Mouse (Mus musculus): ENCODE measurements at regions not wholly inside any gene's neighbourhood (a gene's known extent, or its start where the extent isn't known, plus 50 kb on each side); places are given as distances from the start of the nearest gene placed in this dataset.
A peak's percentile ranks its signal among the peaks of the same experiment; 100 is the strongest.

GRCm38 (mm10) chr4:105565796-105566195, 223.9 kb upstream of the Gm12728 start:
- no peak for DNase-seq

- DNase-seq = peak; percentile 87
These were observed 222.9 kb upstream of the Gm12728 start for GRCm38 (mm10) chr4:105566513-105567457.

DNA sequence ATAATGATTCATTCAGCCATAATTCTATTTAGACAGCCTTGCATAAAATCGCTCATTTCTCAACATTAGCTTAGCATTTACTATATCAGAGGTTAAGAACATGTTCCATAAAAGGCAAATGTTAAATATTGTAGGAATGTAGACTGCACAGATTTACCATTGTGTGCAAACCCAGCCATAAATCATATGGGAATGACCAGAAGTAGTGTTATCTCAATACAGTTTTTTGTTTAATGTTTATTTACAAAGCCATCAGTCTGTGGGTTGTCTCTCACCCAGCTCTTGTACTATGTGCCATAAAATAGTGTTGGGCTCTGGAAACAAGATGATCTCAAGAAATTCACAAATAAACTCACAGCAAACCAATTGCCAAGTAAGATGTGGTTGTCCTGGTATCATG, 220.0 kb upstream of the Gm12728 start:
- DNase-seq = no peak

DNA sequence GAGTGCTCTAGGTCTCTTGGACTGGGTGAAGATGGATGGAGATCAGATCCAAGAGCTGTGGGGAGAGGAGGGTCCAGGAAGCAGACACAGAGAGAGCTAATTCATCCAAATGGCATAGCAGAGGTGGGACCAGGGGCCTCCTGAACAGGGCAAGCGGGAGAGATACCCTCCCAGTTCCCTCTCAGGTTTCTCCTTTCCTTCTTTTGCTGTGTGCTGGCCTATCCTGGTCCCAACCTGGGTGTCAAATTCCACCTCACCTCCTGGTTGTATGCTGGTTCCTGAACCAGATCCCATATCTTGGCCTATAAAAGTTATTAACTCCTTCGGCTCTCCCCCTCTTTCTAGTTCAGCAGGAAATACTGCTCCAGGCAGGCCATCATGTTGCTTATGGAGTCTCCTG, 214.1 kb upstream of the Gm12728 start:
- no peak for DNase-seq

- peak; percentile 83 for DNase-seq
These were observed 208.7 kb upstream of the Gm12728 start for GRCm38 (mm10) chr4:105580987-105581386.

GRCm38 (mm10) chr4:105584329-105584925, 205.2 kb upstream of the Gm12728 start:
- no peak for DNase-seq

DNA sequence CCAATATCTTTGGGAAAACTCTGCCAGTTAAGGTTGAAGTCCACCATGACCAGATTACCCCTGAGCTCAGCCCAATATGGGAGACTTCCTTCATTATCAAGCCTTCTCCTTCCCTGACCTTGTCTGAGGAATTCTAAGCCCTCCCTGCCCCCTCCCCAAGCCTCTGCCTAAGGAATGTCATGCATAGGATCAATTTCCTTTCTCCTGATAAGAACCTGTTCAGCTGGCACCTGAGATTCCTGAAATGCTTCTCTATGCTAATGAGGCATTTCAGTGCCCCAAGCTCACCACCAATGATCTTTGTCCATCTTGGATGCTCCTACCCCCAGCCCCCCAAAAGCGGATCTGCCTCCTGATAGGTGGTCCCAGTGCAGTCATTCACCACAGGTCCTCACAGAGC, 186.0 kb upstream of the Gm12728 start:
- DNase-seq = no peak

DNA sequence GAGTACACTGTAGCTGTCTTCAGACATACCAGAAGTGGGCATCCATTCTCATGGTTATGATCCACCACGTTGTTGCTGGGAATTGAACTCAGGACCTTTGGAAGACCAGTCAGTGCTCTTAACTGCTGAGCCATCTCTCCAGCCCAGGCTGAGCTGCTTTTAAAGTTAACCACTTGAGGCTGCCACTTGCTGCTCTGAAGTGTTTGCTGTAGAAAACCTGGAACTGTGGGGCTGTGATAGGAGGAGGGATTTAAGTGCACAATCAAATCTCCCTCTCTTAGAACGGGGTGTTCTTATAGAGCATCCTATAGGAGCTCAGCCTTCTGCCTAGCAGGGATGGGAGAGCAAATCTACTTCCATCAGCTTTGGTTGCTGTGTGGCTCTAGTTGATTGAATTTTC, 185.1 kb upstream of the Gm12728 start:
- DNase-seq = peak; percentile 42

DNA sequence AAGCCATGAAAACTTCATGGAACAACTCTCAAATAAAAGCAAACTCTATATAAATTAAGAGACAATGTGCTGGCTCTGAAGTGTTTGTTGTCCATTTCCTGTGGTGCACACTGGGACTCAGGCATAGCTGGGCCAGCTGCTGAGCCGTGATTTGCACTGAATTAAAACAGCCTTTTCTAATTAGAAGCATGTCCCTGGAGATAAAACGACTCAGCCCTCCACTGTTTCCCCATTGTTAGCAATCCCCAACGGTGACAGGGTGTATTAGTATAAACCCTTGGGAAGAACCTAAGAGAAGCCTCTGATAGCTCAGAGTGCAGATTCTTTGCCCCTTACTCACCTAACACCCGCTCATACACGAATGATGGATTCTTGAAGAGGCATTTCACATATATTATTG, 182.9 kb upstream of the Gm12728 start:
- DNase-seq = peak; percentile 73

- peak; percentile 94 for DNase-seq
These were observed 178.8 kb upstream of the Gm12728 start for GRCm38 (mm10) chr4:105610917-105611316.

DNA sequence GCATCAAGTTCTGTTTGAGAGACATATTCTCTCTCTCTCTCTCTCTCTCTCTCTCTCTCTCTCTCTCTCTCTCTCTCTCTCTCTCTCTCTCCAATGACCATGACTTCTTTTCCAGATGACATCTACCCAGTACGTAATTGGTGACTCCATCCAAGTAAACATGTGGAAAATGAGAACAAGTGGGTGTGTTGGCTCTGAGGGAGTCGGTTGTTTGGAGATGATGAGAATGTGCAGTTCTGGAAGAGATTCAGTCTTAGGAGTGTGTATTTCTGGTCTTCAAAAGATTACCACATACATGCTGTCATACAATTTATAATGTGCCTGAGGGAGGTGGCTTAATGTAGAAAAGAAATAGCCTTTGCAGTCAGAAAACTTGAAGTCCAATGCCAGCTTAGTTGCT, 175.3 kb upstream of the Gm12728 start:
- peak; percentile 88 for DNase-seq

DNA sequence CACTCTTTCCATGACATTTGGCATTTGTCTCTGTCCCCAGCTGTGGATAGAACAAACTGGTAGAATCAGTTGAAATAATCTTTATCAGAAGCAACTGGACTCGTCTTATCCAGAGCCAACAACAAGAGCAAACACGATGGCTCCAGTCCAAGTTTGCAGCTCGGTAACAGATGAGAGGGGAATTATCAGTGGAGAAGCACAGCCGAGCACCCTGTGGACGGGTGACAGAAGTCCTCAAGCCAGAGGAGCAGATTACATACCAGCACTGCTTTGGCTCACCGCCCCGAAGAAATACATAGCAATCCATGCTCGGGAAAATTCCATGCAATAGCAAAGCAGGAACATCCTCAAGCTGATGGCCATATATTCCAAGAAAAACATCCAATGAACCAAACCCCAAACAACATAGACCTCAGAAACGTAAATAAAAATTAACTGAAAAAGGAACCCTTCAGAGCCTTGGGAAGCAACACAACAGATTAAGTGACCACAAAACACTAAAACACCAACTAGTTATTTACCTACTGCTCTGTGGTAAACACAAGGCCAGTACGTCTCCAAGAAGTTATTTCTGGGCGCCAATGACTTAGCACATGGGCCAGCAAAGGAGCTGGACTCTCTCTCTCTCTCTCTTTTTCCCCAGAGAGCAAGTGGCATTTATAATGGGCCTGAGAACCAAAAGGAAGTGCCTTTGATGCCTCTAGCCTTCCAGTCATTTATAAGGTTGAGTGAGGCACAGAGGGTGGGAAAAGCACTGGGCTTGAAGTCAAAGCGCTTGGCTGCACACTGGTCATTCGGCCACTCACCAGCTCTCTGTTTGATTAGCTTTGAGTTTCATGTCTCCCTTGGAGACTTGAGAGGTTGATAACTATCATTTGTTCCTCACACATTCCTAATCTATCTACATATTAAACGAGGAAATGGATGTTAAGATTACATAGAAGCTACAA, 163.0 kb upstream of the Gm12728 start:
- DNase-seq = peak; percentile 96

GRCm38 (mm10) chr4:105629581-105629980, 160.1 kb upstream of the Gm12728 start:
- peak; percentile 5 for DNase-seq

DNA sequence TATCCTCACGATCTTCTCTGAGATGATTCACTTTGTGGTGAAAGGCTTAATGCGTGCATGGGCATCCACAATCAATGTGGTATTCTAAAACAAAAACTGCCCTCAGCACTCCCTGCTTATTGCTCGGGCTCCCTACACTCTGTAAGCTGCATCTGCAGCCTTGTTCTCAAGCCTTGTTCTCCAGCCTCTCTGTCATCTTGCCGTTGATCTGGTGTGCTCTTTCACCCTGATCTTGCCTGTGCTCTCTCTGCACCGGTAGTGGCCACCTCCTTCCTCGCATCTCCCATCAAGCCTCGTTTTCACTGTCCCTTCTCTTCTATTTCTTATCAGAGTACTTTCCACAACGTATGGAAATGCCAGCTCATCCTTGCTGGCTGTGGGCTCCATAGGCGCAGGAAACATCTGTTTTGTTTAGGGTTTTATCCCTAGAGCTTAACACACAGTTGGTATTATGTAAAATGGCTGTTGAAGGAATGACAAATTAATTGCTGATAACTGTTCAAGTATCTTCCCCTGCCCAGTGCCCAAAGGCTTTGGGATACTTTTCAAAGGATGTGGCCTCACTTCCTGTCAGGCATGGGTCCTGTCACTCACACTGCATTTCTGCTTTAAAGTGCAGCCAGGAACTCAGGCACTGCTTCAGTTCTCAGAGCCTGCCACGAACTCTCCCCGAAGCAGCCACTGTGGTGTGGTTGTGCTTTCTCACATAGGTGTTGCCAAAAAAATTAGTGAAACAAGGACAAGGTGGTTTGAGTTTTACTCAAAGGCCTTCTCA, 158.9 kb upstream of the Gm12728 start:
- DNase-seq = peak; percentile 35

DNA sequence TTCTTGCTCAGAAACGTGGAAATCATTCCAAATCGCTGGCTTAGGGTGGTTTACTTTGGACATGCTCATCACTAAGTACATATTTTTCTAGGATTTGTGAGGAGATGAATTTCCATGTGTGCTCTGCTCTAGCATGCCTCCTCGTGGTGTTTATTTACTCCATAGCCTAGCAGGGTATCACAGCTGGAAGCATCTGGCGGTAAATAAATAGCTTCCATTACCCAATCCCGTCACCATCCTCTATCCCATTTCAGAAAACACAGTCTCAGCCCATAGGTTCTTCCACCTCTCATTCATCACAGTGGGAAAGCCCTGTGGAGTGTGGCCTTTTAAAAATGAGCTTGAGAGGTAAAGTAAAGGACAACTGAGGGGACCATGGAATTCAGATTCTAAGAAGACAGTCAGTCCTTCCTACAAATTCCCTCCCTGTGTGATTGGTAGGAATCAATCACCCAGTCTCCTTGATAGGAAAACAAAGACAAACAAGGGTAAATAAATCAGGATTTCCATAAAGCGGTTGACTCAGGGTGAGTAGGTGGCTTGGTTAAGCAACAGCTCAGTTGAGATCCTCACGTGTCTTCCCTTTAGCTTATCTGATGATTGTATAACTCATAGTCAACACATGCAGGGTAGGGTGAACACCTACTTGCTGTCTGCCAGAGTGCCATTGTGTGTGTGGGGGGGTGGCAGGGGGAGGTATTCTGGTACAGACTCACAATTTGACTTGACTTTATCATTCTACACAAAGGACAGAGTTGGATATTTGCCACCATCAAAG, 156.9 kb upstream of the Gm12728 start:
- peak; percentile 74 for DNase-seq

- peak; percentile 58 for DNase-seq
These were observed 155.9 kb upstream of the Gm12728 start for GRCm38 (mm10) chr4:105633789-105634188.

DNA sequence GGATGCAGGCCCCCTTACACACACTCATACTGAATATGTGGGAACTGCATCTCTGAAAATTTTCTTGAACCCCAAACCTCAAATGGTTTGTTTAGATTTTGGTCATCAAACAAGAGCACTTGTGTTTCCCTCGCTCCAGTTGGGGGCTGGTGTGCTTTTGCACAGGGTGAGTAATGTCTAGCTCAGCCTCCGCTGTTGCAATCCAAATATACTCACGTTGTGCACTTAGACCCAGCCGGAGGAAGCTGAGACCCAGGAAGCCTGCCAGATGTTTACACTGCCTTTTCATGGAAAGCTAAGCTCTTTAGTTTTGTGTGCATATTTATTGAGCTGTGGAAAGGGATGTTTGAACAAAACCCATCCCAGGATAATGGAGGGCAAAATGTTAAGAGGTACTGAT, 148.9 kb upstream of the Gm12728 start:
- no peak for DNase-seq

GRCm38 (mm10) chr4:105641582-105641981, 148.1 kb upstream of the Gm12728 start:
- DNase-seq = peak; percentile 96

DNA sequence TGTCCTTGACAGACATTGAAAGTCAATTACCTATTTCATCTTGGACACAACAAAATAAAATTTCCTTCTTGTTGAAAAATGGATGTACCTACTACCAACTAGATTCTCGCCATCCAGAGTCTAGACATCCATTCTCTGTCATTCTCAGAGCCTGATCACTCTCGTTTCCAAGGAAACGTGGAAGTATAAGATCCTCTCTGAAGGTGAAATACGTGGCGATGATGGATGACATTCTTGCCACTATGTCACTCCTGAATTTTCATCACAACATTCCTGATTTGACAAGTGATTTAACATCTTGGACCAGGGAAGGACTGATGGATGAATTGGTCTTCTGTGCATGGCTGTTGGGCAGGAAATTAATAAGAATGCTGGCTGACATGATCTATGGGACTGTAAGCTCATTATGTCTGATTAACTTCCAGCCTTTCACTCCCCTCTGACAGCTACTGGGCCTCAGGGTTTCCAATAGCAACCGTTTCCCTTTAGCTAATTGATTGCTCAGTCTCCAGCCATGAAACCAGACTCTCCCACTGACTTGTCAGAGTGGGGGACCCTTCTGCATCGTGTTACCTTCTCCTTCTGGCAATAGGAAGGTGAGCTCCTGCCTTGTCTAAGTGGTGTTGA, 140.7 kb upstream of the Gm12728 start:
- DNase-seq = no peak

DNA sequence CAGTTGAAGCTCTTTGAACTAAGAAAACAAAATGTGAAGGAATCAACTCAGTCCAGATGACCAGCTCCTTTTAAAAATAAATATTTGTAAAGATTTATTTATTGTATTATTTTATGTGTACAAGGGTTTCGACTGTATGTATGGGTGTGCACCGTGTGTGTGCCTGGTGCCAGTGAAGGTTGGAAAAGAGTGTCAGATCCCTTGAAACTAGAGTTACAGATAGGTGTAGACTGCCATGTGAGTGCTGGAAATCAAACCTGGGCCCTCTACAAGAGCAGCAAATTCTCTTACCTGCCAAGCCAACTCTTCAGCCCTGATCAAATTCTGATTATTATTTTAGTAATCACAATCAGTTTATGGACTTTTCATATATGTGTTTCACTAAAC, 140.2 kb upstream of the Gm12728 start:
- DNase-seq = no peak

GRCm38 (mm10) chr4:105656071-105656655, 133.5 kb upstream of the Gm12728 start:
- DNase-seq = peak; percentile 93

Measured in heart, adult 11 months (tissue).